Mouse (Mus musculus) forebrain, embryonic 15.5 days (tissue): ENCODE measurements at regions not wholly inside any gene's neighbourhood (a gene's known extent, or its start where the extent isn't known, plus 50 kb on each side); places are given as distances from the start of the nearest gene placed in this dataset.

Experiments
- ATAC-seq: fragments of 200-750 bp; cut with Nextera tagmentation; replicated peaks from 2 replicates; pipeline ENCODE4 v1.8.0; 2017; ENCODE audit warnings: mild to moderate bottlenecking, moderate TSS enrichment, moderate library complexity
- H3K27ac ChIP-seq: fragments of 300-500 bp; sonication (generic); replicated peaks from 2 replicates; pipeline ENCODE4 v1.5.1; 2015; ENCODE audit warnings: mild to moderate bottlenecking, inconsistent platforms
- H3K27me3 ChIP-seq: fragments of 300-500 bp; sonication (generic); 2 replicates; pipeline ENCODE4 v1.6.1; 2015; ENCODE audit warnings: inconsistent platforms
- H3K36me3 ChIP-seq: fragments of 300-500 bp; sonication (generic); 2 replicates; pipeline ENCODE4 v1.6.1; 2015; ENCODE audit warnings: mild to moderate bottlenecking, inconsistent platforms
- H3K4me1 ChIP-seq: fragments of 300-500 bp; sonication (generic); 2 replicates; pipeline ENCODE4 v1.6.1; 2015; ENCODE audit warnings: inconsistent platforms
- H3K4me2 ChIP-seq: fragments of 300-500 bp; sonication (generic); replicated peaks from 2 replicates; pipeline ENCODE4 v1.6.1; 2015; ENCODE audit warnings: mild to moderate bottlenecking, inconsistent platforms
- H3K4me3 ChIP-seq: fragments of 300-500 bp; sonication (generic); 2 replicates; pipeline ENCODE4 v1.5.1; 2015; ENCODE audit warnings: mild to moderate bottlenecking, inconsistent platforms
- H3K9ac ChIP-seq: fragments of 300-500 bp; sonication (generic); replicated peaks from 2 replicates; pipeline ENCODE4 v1.6.1; 2015; ENCODE audit warnings: mild to moderate bottlenecking, inconsistent platforms
- H3K9me3 ChIP-seq: fragments of 300-500 bp; sonication (generic); 2 replicates; pipeline ENCODE4 v1.6.1; 2016; ENCODE audit warnings: inconsistent platforms
- WGBS: fragments of 180-500 bp; shearing (Covaris S2); methylation state at CpG from one replicate; pipeline ENCODE4 v1.1.7; 2015; ENCODE audit warnings: mixed read lengths; 5-methylcytosine and 5-hydroxymethylcytosine counted together

GRCm38 (mm10) chr14:105732221-105733012 is 164.2 kb downstream of the Spry2 start:
- Histone ChIP-seq H3K4me2 (peak overlapping the region; percentile 56), H3K27ac (peak overlapping the region; percentile 88), H3K9me3 (no peaks in the 10 kb centered on the region), H3K9ac (peak overlapping the region; percentile 27), H3K4me1 (peaks cover 31% of the 10 kb centered on the region), H3K4me3 (peak overlapping the region; percentile 36), H3K36me3 (no peaks in the 10 kb centered on the region), H3K27me3 (no peaks in the 10 kb centered on the region)
- peak; percentile 86 for ATAC-seq
- WGBS = under 1% methylated on average over 13 of the region's 13 CpGs

- Histone ChIP-seq H3K4me3 (no peak overlapping the region), H3K4me2 (peak overlapping the region; percentile 29; the same call in 1 of the 2 replicates), H3K9ac (no peak overlapping the region), H3K4me1 (peaks cover 31% of the 10 kb centered on the region), H3K27me3 (no peaks in the 10 kb centered on the region), H3K36me3 (no peaks in the 10 kb centered on the region), H3K27ac (peak overlapping the region; percentile 64), H3K9me3 (no peaks in the 10 kb centered on the region)
- ATAC-seq = peak; percentile 38; the same call in 1 of the 2 replicates
- WGBS = 6% methylated on average over 4 of the region's 4 CpGs
Observed at GRCm38 (mm10) chr14:105730786-105731185, 165.8 kb downstream of the Spry2 start.

- no peak overlapping the region for H3K9ac ChIP-seq
- H3K4me3 ChIP-seq = no peak overlapping the region
- 81% methylated on average over 5 of the region's 5 CpGs for WGBS
Observed at GRCm38 (mm10) chr14:105728841-105729240, 167.8 kb downstream of the Spry2 start.

GRCm38 (mm10) chr14:105725741-105726140 is 170.9 kb downstream of the Spry2 start:
- H3K36me3 ChIP-seq = no peaks in the 10 kb centered on the region
- H3K9me3 ChIP-seq = no peaks in the 10 kb centered on the region
- no peak overlapping the region for H3K9ac ChIP-seq
- H3K4me1 ChIP-seq = peaks cover 5% of the 10 kb centered on the region
- H3K27me3 ChIP-seq = no peaks in the 10 kb centered on the region
- H3K4me2 ChIP-seq = no peak overlapping the region
- no peak overlapping the region for H3K27ac ChIP-seq
- H3K4me3 ChIP-seq = no peak overlapping the region
- WGBS = 33% methylated on average over 8 of the region's 8 CpGs
- ATAC-seq = no peak

More at GRCm38 (mm10) chr14:105728841-105729240, 167.8 kb downstream of the Spry2 start:
- Histone ChIP-seq H3K4me1 (peaks cover 31% of the 10 kb centered on the region), H3K4me2 (no peak overlapping the region), H3K9me3 (no peaks in the 10 kb centered on the region), H3K27me3 (no peaks in the 10 kb centered on the region), H3K36me3 (no peaks in the 10 kb centered on the region), H3K27ac (no peak overlapping the region)
- no peak for ATAC-seq

GRCm38 (mm10) chr14:105722923-105723322 is 173.7 kb downstream of the Spry2 start:
- H3K4me1 ChIP-seq = peaks cover 12% of the 10 kb centered on the region
- no peak overlapping the region for H3K9ac ChIP-seq
- no peaks in the 10 kb centered on the region for H3K36me3 ChIP-seq
- H3K4me2 ChIP-seq = no peak overlapping the region
- no peak overlapping the region for H3K4me3 ChIP-seq
- no peaks in the 10 kb centered on the region for H3K9me3 ChIP-seq
- ATAC-seq = no peak
- WGBS = 80% methylated on average over 2 of the region's 2 CpGs
- H3K27ac ChIP-seq = no peak overlapping the region
- H3K27me3 ChIP-seq = no peaks in the 10 kb centered on the region

- peak; percentile 44; the same call in 1 of the 2 replicates for ATAC-seq
- Histone ChIP-seq H3K4me2 (no peak overlapping the region), H3K36me3 (no peaks in the 10 kb centered on the region), H3K9ac (no peak overlapping the region), H3K27me3 (no peaks in the 10 kb centered on the region), H3K4me1 (peaks cover 12% of the 10 kb centered on the region), H3K27ac (peak overlapping the region; percentile 62), H3K9me3 (no peaks in the 10 kb centered on the region), H3K4me3 (no peak overlapping the region)
- WGBS = 78% methylated on average over 3 of the region's 3 CpGs
Observed at GRCm38 (mm10) chr14:105721576-105721975, 175.0 kb downstream of the Spry2 start.

- no peaks in the 10 kb centered on the region for H3K27me3 ChIP-seq
- H3K27ac ChIP-seq = peak overlapping the region; percentile 84
- ATAC-seq = peak; percentile 84
- peaks cover 12% of the 10 kb centered on the region for H3K4me1 ChIP-seq
- no peaks in the 10 kb centered on the region for H3K36me3 ChIP-seq
- no peak overlapping the region for H3K9ac ChIP-seq
- no peak overlapping the region for H3K4me2 ChIP-seq
- H3K9me3 ChIP-seq = no peaks in the 10 kb centered on the region
- no peak overlapping the region for H3K4me3 ChIP-seq
- 73% methylated on average over 6 of the region's 6 CpGs for WGBS
Observed at GRCm38 (mm10) chr14:105720816-105721510, 175.7 kb downstream of the Spry2 start.

- H3K9ac ChIP-seq = no peak overlapping the region
- H3K27ac ChIP-seq = peak overlapping the region; percentile 68
- 63% methylated on average over 6 of the region's 6 CpGs for WGBS
- no peaks in the 10 kb centered on the region for H3K27me3 ChIP-seq
- H3K4me2 ChIP-seq = no peak overlapping the region
- no peaks in the 10 kb centered on the region for H3K36me3 ChIP-seq
- H3K9me3 ChIP-seq = no peaks in the 10 kb centered on the region
- peaks cover 12% of the 10 kb centered on the region for H3K4me1 ChIP-seq
- ATAC-seq = 0 out of 2 replicates have a peak, but pooled peaks have one; percentile 47
- no peak overlapping the region for H3K4me3 ChIP-seq
Observed at GRCm38 (mm10) chr14:105718676-105719441, 177.8 kb downstream of the Spry2 start.

GRCm38 (mm10) chr14:105717821-105718220 is 178.8 kb downstream of the Spry2 start:
- H3K4me2 ChIP-seq = no peak overlapping the region
- WGBS = 89% methylated on average over 2 of the region's 2 CpGs
- H3K9ac ChIP-seq = no peak overlapping the region
- no peaks in the 10 kb centered on the region for H3K27me3 ChIP-seq
- no peak for ATAC-seq
- H3K36me3 ChIP-seq = no peaks in the 10 kb centered on the region
- no peak overlapping the region for H3K4me3 ChIP-seq
- H3K9me3 ChIP-seq = no peaks in the 10 kb centered on the region
- H3K4me1 ChIP-seq = peaks cover 12% of the 10 kb centered on the region
- H3K27ac ChIP-seq = no peak overlapping the region

- no peaks in the 10 kb centered on the region for H3K27me3 ChIP-seq
- no peaks in the 10 kb centered on the region for H3K36me3 ChIP-seq
- 59% methylated on average over 2 of the region's 2 CpGs for WGBS
- H3K4me3 ChIP-seq = no peak overlapping the region
- H3K4me1 ChIP-seq = peaks cover 8% of the 10 kb centered on the region; the same call in 1 of the 2 replicates
- H3K4me2 ChIP-seq = no peak overlapping the region
- H3K9me3 ChIP-seq = no peaks in the 10 kb centered on the region
- ATAC-seq = no peak
- H3K9ac ChIP-seq = no peak overlapping the region
- H3K27ac ChIP-seq = no peak overlapping the region
Observed at GRCm38 (mm10) chr14:105708691-105709090, 187.9 kb downstream of the Spry2 start.

GRCm38 (mm10) chr14:105706756-105707155 is 189.9 kb downstream of the Spry2 start:
- Histone ChIP-seq H3K9ac (no peak overlapping the region), H3K4me1 (peaks cover 8% of the 10 kb centered on the region; the same call in 1 of the 2 replicates), H3K4me3 (no peak overlapping the region), H3K9me3 (no peaks in the 10 kb centered on the region), H3K27me3 (no peaks in the 10 kb centered on the region), H3K27ac (no peak overlapping the region), H3K36me3 (no peaks in the 10 kb centered on the region), H3K4me2 (no peak overlapping the region)
- no peak for ATAC-seq
- WGBS = 95% methylated on average over 7 of the region's 7 CpGs

- no peak overlapping the region for H3K4me3 ChIP-seq
- H3K27ac ChIP-seq = no peak overlapping the region
- peaks cover 9% of the 10 kb centered on the region; the same call in 1 of the 2 replicates for H3K4me1 ChIP-seq
- no peak overlapping the region for H3K4me2 ChIP-seq
- no peaks in the 10 kb centered on the region for H3K36me3 ChIP-seq
- ATAC-seq = no peak
- no peaks in the 10 kb centered on the region for H3K9me3 ChIP-seq
- H3K9ac ChIP-seq = no peak overlapping the region
- 2% methylated on average over 1 of the region's 1 CpGs for WGBS
- H3K27me3 ChIP-seq = no peaks in the 10 kb centered on the region
Observed at GRCm38 (mm10) chr14:105698616-105699015, 198.0 kb downstream of the Spry2 start.
